Mouse (Mus musculus): ENCODE data around the gene Eif6.

DNA sequence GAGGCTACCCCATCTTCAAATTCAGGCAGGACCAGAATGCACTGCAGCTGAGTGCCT is 7.5 kb downstream of the Eif6 start, which contains the start of gene BC029722:
- TF ChIP-seq CTCF (IDR thresholded peaks at IDR 0.05; ENCODE audit: control insufficient read depth, insufficient read depth, insufficient read length) (no peak), MYOG (IDR thresholded peaks at IDR 0.05; ENCODE audit: control insufficient read depth, extremely low read depth, insufficient read length) (no peak), MAX (IDR thresholded peaks at IDR 0.05) (no peak), CEBPB (IDR thresholded peaks at IDR 0.05; ENCODE audit: low read depth) (no peak), USF1 (IDR thresholded peaks at IDR 0.05; ENCODE audit: low read depth) (no peak)
